Mouse (Mus musculus) brain, embryonic 14.5 days (tissue): ENCODE measurements at regions not wholly inside any gene's neighbourhood (a gene's known extent, or its start where the extent isn't known, plus 50 kb on each side); places are given as distances from the start of the nearest gene placed in this dataset.

ENCODE experiments used
- CTCF ChIP-seq: fragments of 200-500 bp; IDR thresholded peaks from 2 replicates; pipeline ENCODE4 v1.5.1; 2012; ENCODE audit warnings: inconsistent platforms, mild to moderate bottlenecking, moderate library complexity, borderline replicate concordance; ENCODE audit not compliant: insufficient read depth, insufficient read length; ENCODE audit errors: extremely low read depth
- POLR2A ChIP-seq: fragments of 200-500 bp; IDR thresholded peaks from 2 replicates; pipeline ENCODE4 v1.6.1; 2012; ENCODE audit warnings: mild to moderate bottlenecking, inconsistent platforms, borderline replicate concordance; ENCODE audit not compliant: poor library complexity, insufficient read depth, insufficient read length, severe bottlenecking; ENCODE audit errors: extremely low read depth

GRCm38 (mm10) chr2:63476411-63476810 is 292.3 kb upstream of the Kcnh7 start:
- TF ChIP-seq CTCF (no peak), POLR2A (no peak)
